Mouse (Mus musculus) E14TG2a.4 (cell line): ENCODE measurements at regions not wholly inside any gene's neighbourhood (a gene's known extent, or its start where the extent isn't known, plus 50 kb on each side); places are given as distances from the start of the nearest gene placed in this dataset.

Source experiments
- CTCF ChIP-seq: conservative IDR thresholded peaks from 2 replicates; pipeline ENCODE4 v1.5.1; 2014; ENCODE audit warnings: low read length
- NANOG ChIP-seq: IDR thresholded peaks from 2 replicates; pipeline ENCODE4 v1.6.1; 2014; ENCODE audit warnings: borderline replicate concordance, low read length, mixed read lengths
- POU5F1 ChIP-seq: IDR thresholded peaks from 2 replicates; pipeline ENCODE4 v1.6.1; 2014; ENCODE audit warnings: low read length, borderline replicate concordance

DNA sequence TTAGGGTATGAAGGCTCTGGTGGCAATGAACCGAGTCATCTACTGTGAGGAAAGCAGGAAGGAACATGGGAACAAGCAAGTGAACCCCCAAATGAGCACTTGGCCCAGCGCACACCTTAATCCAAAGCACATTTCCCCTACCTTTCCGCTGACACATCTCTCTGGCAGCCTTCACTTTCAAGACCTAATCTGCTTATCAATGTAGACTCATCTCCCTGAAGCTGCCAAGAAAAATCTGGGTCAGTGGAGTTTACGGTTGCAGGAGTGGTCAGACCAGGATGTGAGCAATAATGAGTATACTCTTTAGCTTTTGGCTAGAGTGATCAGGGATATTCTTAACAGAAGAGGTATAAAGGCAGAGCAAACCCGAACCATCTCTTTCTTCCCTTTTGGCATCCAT, 242.4 kb upstream of the Tsc22d2 start:
- TF ChIP-seq CTCF (no peak), POU5F1 (no peak), NANOG (no peak)
